Mouse (Mus musculus) left cerebral cortex, adult 9 months (tissue): ENCODE measurements around the gene Nova2.

Source experiments
- DNase-seq, 2 experiments: peaks; one replicate each; pipeline ENCODE4 v3.0.0; 2022; ENCODE audit warnings: low spot score in 2 of 2

Gene Nova2

DNA sequence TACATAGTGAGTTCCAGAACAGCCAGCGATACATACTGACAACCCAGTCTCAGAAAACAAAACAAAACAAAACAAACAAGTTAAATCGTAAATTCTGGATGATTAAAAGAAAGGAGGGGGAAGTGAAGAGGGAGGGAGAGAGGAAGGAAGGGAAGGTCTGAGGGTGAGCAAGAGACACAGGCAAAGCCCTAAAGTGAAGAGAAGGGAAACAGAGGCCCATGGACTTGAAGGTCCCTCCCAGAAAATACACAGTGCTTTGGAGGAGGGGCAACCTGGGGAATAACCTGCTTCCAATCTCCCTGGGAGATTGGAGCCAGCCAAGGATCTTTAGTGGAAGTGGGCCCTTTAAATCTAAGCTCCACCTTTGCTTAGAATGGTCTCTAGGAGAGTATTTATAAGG is 61.4 kb downstream of the Nova2 start, which contains the start of gene Nanos2:
Gene Nanos2, plus strand, starts transcription at position 301 of the 400 bp plus-strand sequence.
- no peak for DNase-seq

DNA sequence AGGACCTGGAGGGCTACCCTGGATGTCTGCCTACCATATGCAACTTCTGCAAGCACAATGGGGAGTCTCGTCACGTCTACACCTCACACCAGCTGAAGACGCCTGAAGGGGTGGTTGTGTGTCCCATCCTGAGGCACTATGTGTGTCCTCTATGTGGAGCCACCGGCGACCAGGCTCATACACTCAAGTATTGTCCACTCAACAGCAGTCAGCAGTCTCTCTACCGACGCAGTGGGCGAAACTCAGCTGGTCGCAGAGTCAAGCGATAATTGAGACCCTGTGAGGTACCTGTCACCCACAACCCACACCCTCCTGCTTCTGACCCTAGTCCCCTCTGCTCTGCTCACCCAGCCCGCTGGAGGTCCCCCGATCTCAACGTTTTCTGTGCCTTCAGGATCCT is 62.1 kb downstream of the Nova2 start:
- no peak for DNase-seq

DNA sequence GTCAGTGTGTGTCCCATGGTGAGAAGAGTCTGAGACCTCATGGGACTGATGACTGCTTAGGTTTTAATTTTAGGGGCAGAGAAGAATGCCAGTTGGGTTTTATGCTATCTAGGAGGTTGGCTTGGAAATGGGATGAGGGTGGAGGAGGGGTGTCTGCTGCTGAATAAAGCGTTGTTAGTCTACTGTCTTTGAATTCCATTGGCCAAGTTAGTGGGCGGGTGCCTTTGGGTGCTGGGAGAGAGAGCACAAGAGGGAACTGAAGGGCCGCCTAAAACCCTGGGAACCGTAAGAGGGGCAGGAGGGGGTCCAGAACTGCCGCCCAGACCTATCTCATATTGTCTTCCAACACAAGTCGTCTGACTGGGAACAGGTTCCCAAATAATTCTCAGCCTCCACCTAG is 63.1 kb downstream of the Nova2 start:
- no peak for DNase-seq

DNA sequence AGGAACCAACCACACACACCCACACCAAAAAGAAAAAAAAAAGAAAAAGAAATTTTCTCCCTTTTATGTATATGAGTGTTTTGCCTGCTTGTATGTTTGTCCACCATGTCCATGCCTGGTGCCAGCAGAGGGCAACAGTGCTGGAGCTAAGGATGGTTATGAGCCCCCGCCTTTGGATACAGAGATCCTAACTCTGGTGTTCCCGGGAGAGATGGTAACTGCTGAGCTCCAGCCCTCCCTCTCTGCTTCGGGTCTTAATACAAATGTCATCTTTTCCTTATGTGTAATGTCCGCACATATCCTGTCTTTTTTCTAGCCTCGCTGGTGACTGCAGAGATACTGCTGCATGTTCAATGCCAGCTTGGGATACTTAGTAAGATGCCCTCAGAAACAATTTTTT is 64.3 kb downstream of the Nova2 start:
- peak in 1 of 2 experiments; percentile 40 for DNase-seq

DNA sequence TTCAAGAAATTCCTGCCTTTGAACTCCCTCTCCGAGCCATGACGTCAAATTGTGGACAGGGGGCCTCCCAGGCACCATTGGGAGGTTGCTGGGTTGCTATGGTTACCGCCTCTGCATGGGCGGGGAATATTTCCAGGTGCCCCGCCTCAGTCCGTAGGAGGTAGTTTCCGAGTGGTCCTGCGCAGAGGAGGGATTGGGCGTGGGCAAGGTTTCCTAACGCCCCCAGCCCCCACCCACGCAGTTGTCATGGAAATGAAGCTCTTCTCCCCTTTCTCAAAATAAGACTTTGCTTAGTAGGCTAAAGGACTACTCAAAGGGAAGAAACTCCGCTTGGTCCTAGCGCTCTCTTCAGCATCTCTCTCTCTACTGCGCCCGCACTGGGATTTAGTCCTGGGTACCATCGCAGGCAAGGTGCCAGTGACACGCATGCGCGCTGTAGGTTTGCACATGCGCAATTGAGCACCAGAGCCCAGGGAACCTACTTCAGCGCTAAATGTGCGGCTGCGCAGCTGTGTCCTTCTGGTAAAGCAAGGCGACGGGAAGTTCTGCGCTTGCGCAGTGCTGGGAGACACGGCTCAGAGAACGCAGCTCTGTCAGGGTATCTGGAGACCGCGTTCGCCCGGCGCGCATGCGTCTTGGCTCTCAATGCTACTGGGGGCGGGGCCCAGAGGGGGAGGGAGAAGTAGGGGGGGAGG is 65.1 kb downstream of the Nova2 start, which contains the start of gene Mypop:
Gene Mypop, plus strand, starts transcription at position 645 of the 695 bp plus-strand sequence.
- DNase-seq = peak; percentile 100

DNA sequence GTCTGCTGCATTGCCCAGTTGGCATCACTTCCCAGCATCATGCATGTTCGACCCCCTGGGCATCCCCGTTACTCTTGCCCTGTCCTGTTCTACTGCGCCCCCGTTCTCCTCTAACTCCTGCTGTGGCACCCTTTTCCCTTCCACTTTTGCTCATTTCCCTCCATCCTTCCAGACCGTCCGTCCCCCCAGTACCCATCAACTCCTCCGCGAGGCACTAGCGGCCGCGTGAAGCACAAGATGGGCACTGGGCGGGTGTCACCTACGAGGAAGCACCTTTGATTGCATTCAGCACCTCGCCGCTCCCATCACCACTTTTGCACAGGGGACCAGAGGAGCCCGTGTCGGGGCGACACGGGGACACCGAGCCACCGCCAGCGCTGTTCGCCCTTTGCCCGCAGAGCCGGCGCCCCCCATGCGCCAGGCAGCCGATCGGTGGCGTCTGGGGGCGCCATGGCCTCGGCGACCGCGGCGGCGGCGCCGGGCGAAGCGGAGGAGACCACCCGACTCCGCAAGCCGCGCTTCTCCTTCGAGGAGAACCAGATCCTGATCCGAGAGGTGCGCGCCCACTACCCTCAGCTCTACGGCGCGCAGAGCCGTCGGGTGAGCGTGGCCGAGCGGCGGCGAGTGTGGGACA is 66.1 kb downstream of the Nova2 start:
- DNase-seq = no peak

- no peak for DNase-seq
Measured at GRCm38 (mm10) chr7:18992294-18992675, 66.6 kb downstream of the Nova2 start.

GRCm38 (mm10) chr7:18993036-18993435 is 67.3 kb downstream of the Nova2 start:
- no peak for DNase-seq

DNA sequence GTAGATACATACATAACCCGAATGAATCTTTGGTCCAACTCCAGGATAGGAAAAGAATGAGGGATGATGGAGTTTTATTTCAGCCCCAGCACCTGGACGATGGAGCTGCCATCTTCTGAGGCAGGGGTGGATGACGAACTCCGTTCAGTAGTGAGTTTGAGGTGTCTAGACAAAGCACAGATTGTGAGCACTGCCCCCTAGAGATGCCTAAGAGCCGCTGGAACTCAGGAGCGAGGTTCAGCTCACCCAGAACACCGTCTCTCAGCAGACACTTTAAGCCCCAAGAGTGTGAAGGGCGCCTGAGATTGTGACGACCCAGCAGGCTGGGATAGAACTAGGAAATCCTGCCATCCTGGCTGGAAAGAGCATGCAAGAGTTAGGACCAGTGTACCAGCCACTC is 73.1 kb downstream of the Nova2 start:
- no peak for DNase-seq

- DNase-seq = no peak
Measured at GRCm38 (mm10) chr7:19000421-19000820, 74.7 kb downstream of the Nova2 start.

DNA sequence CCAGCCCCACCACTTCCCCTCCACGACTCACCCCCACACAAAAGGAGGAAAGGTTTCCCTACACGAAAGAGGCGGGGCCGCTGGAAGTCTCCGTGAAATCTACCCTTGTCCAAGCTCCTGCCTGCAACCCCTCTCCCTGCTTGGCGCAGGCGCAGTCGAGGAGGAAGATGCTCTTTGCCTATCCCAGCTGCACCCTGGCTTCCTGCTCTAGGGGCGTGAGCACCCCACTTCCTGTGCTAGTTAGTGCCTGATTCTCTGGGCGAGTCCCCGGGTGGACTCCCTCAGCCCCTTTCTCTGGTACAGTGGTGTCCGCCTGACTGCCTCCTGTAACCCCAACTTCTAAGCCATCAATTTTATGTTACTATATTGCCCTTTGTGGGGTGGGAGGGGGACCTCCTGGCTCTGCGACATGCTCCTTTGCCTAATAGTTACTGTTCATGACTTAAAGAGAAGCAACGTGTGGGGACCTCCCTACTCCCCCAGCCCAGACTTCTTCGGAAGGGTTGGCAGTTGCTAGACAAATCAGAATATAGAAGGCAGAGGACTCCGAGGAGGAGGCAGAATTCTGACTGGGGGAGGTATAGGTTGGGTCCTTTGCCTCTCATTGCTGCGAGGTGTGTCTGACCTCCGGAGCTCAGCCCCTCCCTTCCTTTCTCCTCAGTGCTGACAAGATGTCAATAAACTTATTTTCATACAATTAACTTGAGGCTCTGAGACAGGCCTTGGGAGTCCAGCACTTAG is 75.5 kb downstream of the Nova2 start:
- no peak for DNase-seq

GRCm38 (mm10) chr7:19001807-19002085 is 76.1 kb downstream of the Nova2 start:
- DNase-seq = no peak

DNA sequence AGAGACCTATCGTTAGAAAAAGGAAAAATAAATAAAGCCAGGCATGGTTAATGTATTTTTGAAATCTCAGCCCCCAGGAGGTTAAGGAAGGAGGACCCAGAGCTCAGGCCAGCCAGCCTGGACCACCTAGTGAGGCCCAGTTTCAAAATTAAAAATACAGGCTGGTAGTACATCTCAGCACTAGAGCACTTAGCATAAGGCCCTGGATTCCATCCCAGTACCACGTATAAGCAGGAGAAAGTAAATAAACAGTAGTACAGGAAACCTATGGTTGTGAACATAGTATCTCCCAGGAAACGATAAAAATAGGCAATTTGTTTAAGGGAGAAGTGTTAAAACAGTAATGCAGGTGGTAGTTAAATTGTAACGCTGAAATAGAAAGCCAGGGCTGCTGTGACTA is 76.4 kb downstream of the Nova2 start:
- DNase-seq = no peak

GRCm38 (mm10) chr7:19002848-19003498 is 77.3 kb downstream of the Nova2 start:
- peak in 1 of 2 experiments; percentile 85 for DNase-seq

- DNase-seq = peak; percentile 86 to 96
Measured at GRCm38 (mm10) chr7:19003902-19004630, 78.4 kb downstream of the Nova2 start, which contains the start of gene Irf2bp1. TSS of gene Irf2bp1 (plus strand) at chr7:19004044.

- DNase-seq = no peak
Measured at GRCm38 (mm10) chr7:19004631-19005079, 79.0 kb downstream of the Nova2 start.

GRCm38 (mm10) chr7:19005417-19006121 is 79.9 kb downstream of the Nova2 start:
- no peak for DNase-seq

GRCm38 (mm10) chr7:19006476-19006875 is 80.8 kb downstream of the Nova2 start:
- DNase-seq = peak in 1 of 2 experiments; percentile 95

DNA sequence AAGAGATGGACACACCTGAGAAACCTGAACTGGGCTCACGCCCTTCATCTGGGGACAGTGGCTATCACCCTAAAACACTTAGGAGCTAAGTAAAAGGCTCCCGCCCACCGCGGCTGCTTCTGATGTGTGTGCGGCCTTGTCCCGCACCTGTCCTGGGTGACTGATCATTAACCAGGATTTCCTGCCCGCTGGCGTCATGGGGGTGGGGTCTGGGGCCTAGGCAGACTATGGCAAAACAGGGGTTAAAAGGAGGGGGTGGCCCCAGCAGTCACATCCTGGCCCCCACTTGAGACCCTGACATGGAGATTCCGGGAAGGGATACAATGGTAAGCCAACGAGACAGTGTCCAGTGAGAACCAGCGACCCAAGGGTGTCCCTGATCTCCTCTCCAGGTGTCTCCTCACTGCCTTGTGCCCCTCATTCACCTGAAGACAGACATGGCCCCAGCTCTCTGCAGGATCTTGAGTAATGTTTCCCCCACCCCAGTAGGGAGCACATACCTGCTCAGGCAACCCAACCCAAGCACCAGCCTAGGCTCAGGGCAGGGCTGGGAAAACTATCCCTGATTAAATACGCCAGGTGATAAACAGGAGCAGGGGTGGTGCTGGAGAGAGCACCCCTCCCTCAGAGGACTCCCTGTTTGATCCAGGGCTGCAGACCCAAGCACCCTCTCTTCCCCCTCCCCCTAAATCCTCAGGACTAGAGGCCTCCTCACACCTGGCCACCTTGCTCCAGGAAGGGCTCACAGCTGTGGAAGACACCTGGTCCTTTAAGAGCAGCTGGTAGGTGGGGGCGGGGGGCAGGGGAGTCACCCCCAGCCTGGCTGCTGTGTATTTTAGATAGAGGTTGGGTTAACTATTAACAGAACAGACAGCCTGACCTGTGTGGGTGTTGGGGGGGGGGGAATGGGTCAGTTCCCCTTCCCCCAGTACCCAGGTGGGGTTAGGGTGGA is 81.6 kb downstream of the Nova2 start:
- no peak for DNase-seq

GRCm38 (mm10) chr7:19010581-19010980 is 84.9 kb downstream of the Nova2 start:
- DNase-seq = no peak
